Mouse (Mus musculus) liver, embryonic 15.5 days (tissue): ENCODE data around the gene Stk17b. TPM values are rescaled to one million over a fixed set of nuclear protein-coding genes. Genes with fewer than 3 reads are reported as not detected.
A peak's percentile ranks its signal among the peaks of the same experiment; 100 is the strongest.

ENCODE experiments used
- ATAC-seq: fragments of 200-750 bp; cut with Nextera tagmentation; 2 replicates; pipeline ENCODE4 v1.8.0; 2017; ENCODE audit warnings: moderate number of reproducible peaks, mild to moderate bottlenecking, moderate library complexity; ENCODE audit not compliant: insufficient read depth
- H3K27ac ChIP-seq: fragments of 300-500 bp; sonication (generic); replicated peaks from 2 replicates; pipeline ENCODE4 v1.5.1; 2015; ENCODE audit warnings: mild to moderate bottlenecking, inconsistent platforms
- H3K27me3 ChIP-seq: fragments of 300-500 bp; sonication (generic); 2 replicates; pipeline ENCODE4 v1.6.1; 2015; ENCODE audit warnings: mild to moderate bottlenecking, inconsistent platforms
- H3K36me3 ChIP-seq: fragments of 300-500 bp; sonication (generic); replicated peaks from 2 replicates; pipeline ENCODE4 v1.6.1; 2015; ENCODE audit warnings: moderate library complexity, mild to moderate bottlenecking, inconsistent platforms
- H3K4me1 ChIP-seq: fragments of 300-500 bp; sonication (generic); replicated peaks from 2 replicates; pipeline ENCODE4 v1.6.1; 2015; ENCODE audit warnings: inconsistent platforms
- H3K4me2 ChIP-seq: fragments of 300-500 bp; sonication (generic); 2 replicates; pipeline ENCODE4 v1.6.1; 2015; ENCODE audit warnings: moderate library complexity, mild to moderate bottlenecking, inconsistent platforms
- H3K4me3 ChIP-seq: fragments of 300-500 bp; sonication (generic); replicated peaks from 2 replicates; pipeline ENCODE4 v1.5.1; 2015; ENCODE audit warnings: mild to moderate bottlenecking, inconsistent platforms
- H3K9ac ChIP-seq: fragments of 300-500 bp; sonication (generic); 2 replicates; pipeline ENCODE4 v1.6.1; 2015; ENCODE audit warnings: moderate library complexity, mild to moderate bottlenecking, inconsistent platforms
- H3K9me3 ChIP-seq: fragments of 300-500 bp; sonication (generic); replicated peaks from 2 replicates; pipeline ENCODE4 v1.6.1; 2016; ENCODE audit warnings: inconsistent platforms
- WGBS: fragments of 180-500 bp; shearing (Covaris S2); methylation state at CpG from one replicate; pipeline ENCODE4 v1.1.7; 2015; ENCODE audit warnings: mixed read lengths; ENCODE audit not compliant: insufficient replicate concordance; 5-methylcytosine and 5-hydroxymethylcytosine counted together
- polyA plus RNA-seq: library from polyadenylated mRNA; unstranded; fragments of >200 nt; fragmentation: Nextera tagmentation; extraction: Ambion mirVana; gene quantifications from 2 replicates; pipeline ENCODE4 v1.2.1, GENCODE M21; 2015

Gene Stk17b
- 20.4 and 21.1 TPM in 2 replicates for polyA plus RNA-seq

- Histone ChIP-seq H3K36me3 (no peaks in the 10 kb centered on the region), H3K27ac (peak within 1 kb of the TSS; percentile 97), H3K4me1 (peaks cover 12% of the 10 kb centered on the region), H3K4me3 (peak within 1 kb of the TSS; percentile 98), H3K9me3 (no peaks in the 10 kb centered on the region), H3K27me3 (no peaks in the 10 kb centered on the region), H3K9ac (peak within 1 kb of the TSS; percentile 99), H3K4me2 (peak within 1 kb of the TSS; percentile 71)
- ATAC-seq, result peak; percentile 95
- WGBS, result under 1% methylated on average over 78 of the region's 81 CpGs
Measured at GRCm38 (mm10) chr1:53784721-53785418, at the start of gene Stk17b. Stk17b (minus strand) TSS chr1:53785224.

- ATAC-seq, result no peak
- no peak overlapping the region for H3K4me3 ChIP-seq
- no peak overlapping the region for H3K9ac ChIP-seq
- H3K4me2 ChIP-seq, result no peak overlapping the region
- no peaks in the 10 kb centered on the region for H3K36me3 ChIP-seq
- H3K4me1 ChIP-seq, result no peaks in the 10 kb centered on the region
- no peaks in the 10 kb centered on the region for H3K27me3 ChIP-seq
- no peak overlapping the region for H3K27ac ChIP-seq
- H3K9me3 ChIP-seq, result no peaks in the 10 kb centered on the region
- WGBS, result 62% methylated on average over 5 of the region's 5 CpGs
Measured at GRCm38 (mm10) chr1:53830286-53830685, 45.3 kb upstream of the Stk17b start.

DNA sequence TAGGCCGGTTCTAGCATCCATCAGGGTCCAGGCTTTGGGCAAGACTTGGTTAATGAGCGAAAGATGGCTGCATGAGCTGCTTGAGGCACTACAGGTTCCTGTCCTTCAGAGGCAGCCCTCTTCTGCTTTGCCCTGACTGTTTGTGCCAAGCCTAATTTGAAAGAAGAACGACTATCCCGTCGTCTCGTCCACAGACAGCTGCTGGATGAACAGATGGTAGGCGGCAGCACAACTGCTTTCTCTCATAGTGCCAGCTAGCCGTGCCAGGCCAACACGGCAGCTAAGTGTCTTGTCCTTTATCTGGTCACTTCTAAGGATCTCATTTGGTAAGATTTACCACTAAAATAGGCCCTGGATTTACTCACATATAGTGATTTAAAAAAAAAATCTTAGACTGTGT is 44.1 kb upstream of the Stk17b start:
- ATAC-seq, result no peak
- Histone ChIP-seq H3K9me3 (no peaks in the 10 kb centered on the region), H3K36me3 (no peaks in the 10 kb centered on the region), H3K4me1 (no peaks in the 10 kb centered on the region), H3K4me2 (no peak overlapping the region), H3K9ac (no peak overlapping the region), H3K27ac (no peak overlapping the region), H3K27me3 (no peaks in the 10 kb centered on the region), H3K4me3 (no peak overlapping the region)
- 68% methylated on average over 9 of the region's 9 CpGs for WGBS

- Histone ChIP-seq H3K4me1 (no peaks in the 10 kb centered on the region), H3K9me3 (no peaks in the 10 kb centered on the region), H3K9ac (no peak overlapping the region), H3K4me2 (no peak overlapping the region), H3K27ac (no peak overlapping the region), H3K27me3 (no peaks in the 10 kb centered on the region), H3K36me3 (no peaks in the 10 kb centered on the region), H3K4me3 (no peak overlapping the region)
- ATAC-seq, result no peak
- WGBS, result 60% methylated on average over 9 of the region's 9 CpGs
Measured at GRCm38 (mm10) chr1:53824446-53825337, 39.7 kb upstream of the Stk17b start.

- no peaks in the 10 kb centered on the region for H3K27me3 ChIP-seq
- H3K4me3 ChIP-seq, result no peak overlapping the region
- H3K9me3 ChIP-seq, result no peaks in the 10 kb centered on the region
- peak; percentile 44; the same call in 1 of the 2 replicates for ATAC-seq
- WGBS, result 6% methylated on average over 10 of the region's 10 CpGs
- no peaks in the 10 kb centered on the region for H3K36me3 ChIP-seq
- H3K4me1 ChIP-seq, result no peaks in the 10 kb centered on the region
- peak overlapping the region; percentile 25; the same call in 1 of the 2 replicates for H3K4me2 ChIP-seq
- H3K9ac ChIP-seq, result no peak overlapping the region
- peak overlapping the region; percentile 53; the same call in 1 of the 2 replicates for H3K27ac ChIP-seq
Measured at GRCm38 (mm10) chr1:53823687-53824445, 38.8 kb upstream of the Stk17b start.

DNA sequence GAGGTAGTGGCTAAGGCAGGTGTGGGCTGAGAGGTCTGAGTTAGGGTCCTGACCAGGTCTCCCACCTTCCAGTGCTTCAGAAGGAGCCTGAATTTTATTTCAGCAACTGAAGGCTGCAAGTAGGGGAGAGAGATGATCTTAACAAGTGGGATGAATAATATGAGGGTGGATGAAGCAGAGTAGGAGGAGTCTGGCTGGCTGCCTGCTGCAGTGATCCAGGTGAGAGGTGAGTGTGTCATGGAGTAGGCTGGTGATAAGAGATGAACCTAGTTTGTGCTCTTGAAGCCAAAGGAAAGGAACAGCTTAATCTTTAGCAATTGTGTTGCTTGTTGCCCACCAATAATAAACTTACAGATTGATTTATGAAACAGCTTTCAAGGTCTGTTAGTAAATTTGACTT is 37.0 kb upstream of the Stk17b start:
- Histone ChIP-seq H3K4me1 (no peaks in the 10 kb centered on the region), H3K4me3 (no peak overlapping the region), H3K4me2 (no peak overlapping the region), H3K36me3 (no peaks in the 10 kb centered on the region), H3K27ac (no peak overlapping the region), H3K9me3 (no peaks in the 10 kb centered on the region), H3K27me3 (no peaks in the 10 kb centered on the region), H3K9ac (no peak overlapping the region)
- no peak for ATAC-seq

DNA sequence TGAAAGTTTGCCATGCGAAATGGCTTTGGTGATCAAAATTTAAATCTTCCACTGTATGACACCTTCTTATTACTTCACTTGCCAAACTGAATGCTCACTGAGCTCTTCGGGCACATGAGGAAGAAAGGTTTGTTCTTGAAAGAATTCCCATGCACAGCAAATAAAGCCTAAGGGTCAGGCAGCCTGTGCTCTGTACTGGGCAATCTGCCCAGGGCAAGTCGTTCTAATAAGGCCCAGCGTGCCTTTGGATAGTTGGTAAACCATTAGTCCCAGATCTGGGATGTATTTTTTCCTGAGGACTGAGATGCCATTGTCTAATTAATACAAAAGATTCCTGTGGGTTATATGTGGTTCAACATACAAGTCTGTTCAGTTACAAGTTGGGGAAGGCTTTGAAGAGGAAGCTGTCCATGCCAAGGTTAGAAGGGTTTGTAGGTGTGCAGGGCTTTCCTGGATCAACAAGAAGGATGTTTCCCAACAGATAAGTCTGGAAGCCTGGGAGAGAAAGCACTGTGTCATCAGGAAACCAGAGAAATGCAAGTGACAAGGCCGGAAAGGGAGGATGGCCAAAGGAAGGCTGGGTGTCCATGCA is 35.1 kb upstream of the Stk17b start:
- no peaks in the 10 kb centered on the region for H3K27me3 ChIP-seq
- no peak overlapping the region for H3K4me3 ChIP-seq
- no peak overlapping the region for H3K27ac ChIP-seq
- WGBS, result 59% methylated on average over 5 of the region's 5 CpGs
- H3K4me1 ChIP-seq, result no peaks in the 10 kb centered on the region
- H3K9me3 ChIP-seq, result no peaks in the 10 kb centered on the region
- H3K36me3 ChIP-seq, result no peaks in the 10 kb centered on the region
- no peak for ATAC-seq
- H3K4me2 ChIP-seq, result no peak overlapping the region
- H3K9ac ChIP-seq, result no peak overlapping the region

- no peak overlapping the region for H3K4me2 ChIP-seq
Measured at GRCm38 (mm10) chr1:53818072-53818862, 33.2 kb upstream of the Stk17b start.

GRCm38 (mm10) chr1:53816353-53816752 is 31.3 kb upstream of the Stk17b start:
- Histone ChIP-seq H3K9me3 (no peaks in the 10 kb centered on the region), H3K27me3 (no peaks in the 10 kb centered on the region), H3K4me3 (no peak overlapping the region), H3K9ac (no peak overlapping the region), H3K36me3 (no peaks in the 10 kb centered on the region), H3K4me2 (no peak overlapping the region), H3K27ac (no peak overlapping the region), H3K4me1 (no peaks in the 10 kb centered on the region)
- no peak for ATAC-seq
- WGBS, result 49% methylated on average over 2 of the region's 2 CpGs

More at GRCm38 (mm10) chr1:53818072-53818862, 33.2 kb upstream of the Stk17b start:
- H3K4me3 ChIP-seq, result no peak overlapping the region
- no peaks in the 10 kb centered on the region for H3K27me3 ChIP-seq
- no peaks in the 10 kb centered on the region for H3K4me1 ChIP-seq
- no peak for ATAC-seq
- no peaks in the 10 kb centered on the region for H3K9me3 ChIP-seq
- no peak overlapping the region for H3K9ac ChIP-seq
- H3K36me3 ChIP-seq, result no peaks in the 10 kb centered on the region
- 18% methylated on average over 3 of the region's 3 CpGs for WGBS
- H3K27ac ChIP-seq, result no peak overlapping the region

DNA sequence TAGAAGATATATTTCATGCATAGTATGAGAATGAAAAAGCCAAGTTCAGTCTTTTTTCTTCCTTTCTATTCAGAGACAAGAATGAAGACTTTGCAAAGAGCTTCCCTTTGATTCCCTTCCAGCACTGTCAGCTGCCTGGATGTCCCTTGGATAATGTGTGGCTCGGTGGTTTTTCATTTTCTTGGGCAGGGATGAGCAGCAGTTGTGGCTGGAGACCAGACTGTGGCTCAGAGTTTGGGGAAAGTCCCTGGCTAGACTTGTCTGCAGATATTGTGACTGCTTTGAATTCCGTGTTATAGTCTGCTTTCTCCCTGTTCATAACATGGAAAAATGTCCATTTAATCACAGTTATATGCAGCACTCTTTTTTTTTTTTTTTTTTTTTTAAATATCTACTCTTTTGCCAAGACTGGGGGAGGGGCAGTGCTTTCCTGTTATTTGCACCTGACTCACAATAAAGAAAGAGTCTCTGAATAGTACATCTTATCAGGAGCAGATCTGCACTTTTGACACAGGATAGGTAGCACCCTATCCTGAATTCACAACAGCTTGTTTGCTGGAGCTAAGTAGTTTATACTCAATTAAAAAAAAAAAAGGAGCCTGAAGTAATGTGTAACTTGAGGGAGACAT is 29.2 kb upstream of the Stk17b start:
- 50% methylated on average over 2 of the region's 2 CpGs for WGBS
- Histone ChIP-seq H3K9ac (no peak overlapping the region), H3K4me1 (no peaks in the 10 kb centered on the region), H3K27me3 (no peaks in the 10 kb centered on the region), H3K9me3 (no peaks in the 10 kb centered on the region), H3K4me2 (no peak overlapping the region), H3K36me3 (no peaks in the 10 kb centered on the region), H3K27ac (no peak overlapping the region), H3K4me3 (no peak overlapping the region)
- no peak for ATAC-seq
